Comparison of ENCODE assay signal across 9 mouse cellular contexts in genomic region chr4:62727541-62728303, GRCm38 (mm10).
A peak's percentile ranks its signal among the peaks of the same experiment; 100 is the strongest.
DNase-seq lines count a peak whose midpoint lies in the region; ATAC-seq and TF ChIP-seq lines count a peak whose summit lies in the region.
"Had no signal": no experiment of that assay in that cellular context is flagged by ENCODE, and none has a peak within 500 bp of the region (broad histone marks: within the 10 kb centered on the region; RNA-seq: fewer than 3 reads in every experiment).

No protein-coding gene starts in this region.

- H3K4me3 ChIP-seq in liver, adult 2 months (ENCODE audit: insufficient read depth, low read depth, low read length): no peak overlapping the region
- no peak overlapping the region for H3K4me3 ChIP-seq in neural tube, embryonic 14.5 days (ENCODE audit: low read depth, low read length)
- no peak overlapping the region for H3K4me3 ChIP-seq in thymus, adult 2 months (ENCODE audit: control insufficient read depth, insufficient read depth, low read length)
- H3K4me3 ChIP-seq: liver, embryonic 13.5 days had no signal

- WGBS in liver, adult 2 months: 87% methylated on average over 20 of the region's 20 CpGs
- WGBS in neural tube, embryonic 14.5 days: 62% methylated on average over 20 of the region's 20 CpGs
- 95% methylated on average over 20 of the region's 20 CpGs for WGBS in thymus, adult 2 months

- peaks cover 25% of the 10 kb centered on the region for H3K4me1 ChIP-seq in liver, adult 2 months (ENCODE audit: control insufficient read depth, insufficient read depth, low read length)
- no peaks in the 10 kb centered on the region for H3K4me1 ChIP-seq in neural tube, embryonic 14.5 days (ENCODE audit: control insufficient read depth, insufficient read depth, low read length)
- H3K4me1 ChIP-seq in thymus, adult 2 months (replicated peaks; ENCODE audit: control insufficient read depth, insufficient read depth, low read length): no peaks in the 10 kb centered on the region
- H3K4me1 ChIP-seq: liver, embryonic 13.5 days had no signal

- TF ChIP-seq POLR2A in liver, adult 2 months (IDR thresholded peaks at IDR 0.05; ENCODE audit: extremely low read depth, insufficient read depth, low read length): no peak
- no peak for TF ChIP-seq POLR2A in brain, embryonic 14.5 days (IDR thresholded peaks at IDR 0.05; ENCODE audit: borderline replicate concordance, extremely low read depth, insufficient read depth, insufficient read length, poor library complexity, severe bottlenecking)
- TF ChIP-seq POLR2A in thymus, adult 2 months (IDR thresholded peaks at IDR 0.05; ENCODE audit: control insufficient read depth, extremely low read depth, insufficient read depth, low read length, poor library complexity): no peak

- peak; percentile 65; the same call in 1 of the 2 replicates for ATAC-seq in neural tube, embryonic 14.5 days (ENCODE audit: low read depth)
- ATAC-seq in megakaryocyte progenitor cell, adult 5-6 weeks (replicated peaks; ENCODE audit: poor library complexity): no peak
- no peak for ATAC-seq in activated CD4-positive, CD25-positive, alpha-beta regulatory T cell, adult 4 months

- no peaks in the 10 kb centered on the region for H3K36me3 ChIP-seq in liver, adult 2 months (ENCODE audit: control insufficient read depth, insufficient read depth, low read length)
- H3K36me3 ChIP-seq in neural tube, embryonic 14.5 days (ENCODE audit: control insufficient read depth, insufficient read depth, low read length): no peaks in the 10 kb centered on the region
- H3K36me3 ChIP-seq in thymus, adult 2 months (ENCODE audit: control insufficient read depth, insufficient read depth, low read length): no peaks in the 10 kb centered on the region
- H3K36me3 ChIP-seq: liver, embryonic 13.5 days had no signal

- no peaks in the 10 kb centered on the region for H3K9me3 ChIP-seq in neural tube, embryonic 14.5 days (ENCODE audit: control insufficient read depth, low read length)
- H3K9me3 ChIP-seq: liver, embryonic 13.5 days had no signal

- peak; percentile 56 for TF ChIP-seq CTCF in liver, adult 2 months (IDR thresholded peaks at IDR 0.05; ENCODE audit: low read depth, low read length)
- TF ChIP-seq CTCF in brain, embryonic 14.5 days (IDR thresholded peaks at IDR 0.05; ENCODE audit: borderline replicate concordance, extremely low read depth, insufficient read depth, insufficient read length): peak; percentile 17; the same call in 1 of the 2 replicates
- no peak for TF ChIP-seq CTCF in thymus, adult 2 months (IDR thresholded peaks at IDR 0.05; ENCODE audit: borderline replicate concordance, control insufficient read depth, extremely low read depth, insufficient read depth, low read length, poor library complexity)

- DNase-seq in liver, adult 2 months (ENCODE audit: extremely low read depth, low read depth, low spot score): no peak
- no peak for DNase-seq in liver
- DNase-seq in brain, embryonic 14.5 days (ENCODE audit: low read depth): no peak
- DNase-seq in gastrocnemius, postnatal 10 days: peak; percentile 66
- no peak for DNase-seq in thymus, adult 2 months
- DNase-seq: liver, embryonic 13.5 days had no signal

- H3K27me3 ChIP-seq in liver, adult 2 months (ENCODE audit: control insufficient read depth, insufficient read depth, low read length): no peaks in the 10 kb centered on the region
- no peaks in the 10 kb centered on the region for H3K27me3 ChIP-seq in neural tube, embryonic 14.5 days (ENCODE audit: control insufficient read depth, insufficient read depth, low read length)
- H3K27me3 ChIP-seq in thymus, adult 2 months (ENCODE audit: control insufficient read depth, insufficient read depth, low read length): no peaks in the 10 kb centered on the region
- H3K27me3 ChIP-seq: liver, embryonic 13.5 days had no signal

- H3K4me2 ChIP-seq in neural tube, embryonic 14.5 days (ENCODE audit: low read depth, low read length): no peak overlapping the region
- H3K4me2 ChIP-seq: liver, embryonic 13.5 days had no signal

- no peaks in the 10 kb centered on the region for H3K79me2 ChIP-seq in liver, adult 2 months (ENCODE audit: control insufficient read depth, insufficient read depth, low read length)

- no peak overlapping the region for H3K9ac ChIP-seq in liver, adult 2 months (ENCODE audit: low read depth, low read length)
- no peak overlapping the region for H3K9ac ChIP-seq in neural tube, embryonic 14.5 days (replicated peaks; ENCODE audit: low read depth, low read length)
- H3K9ac ChIP-seq: liver, embryonic 13.5 days had no signal

- no peak overlapping the region for H3K27ac ChIP-seq in liver, adult 2 months (replicated peaks; ENCODE audit: insufficient read depth, low read depth, low read length)
- H3K27ac ChIP-seq in neural tube, embryonic 14.5 days (ENCODE audit: low read depth, low read length): no peak overlapping the region
- no peak overlapping the region for H3K27ac ChIP-seq in thymus, adult 2 months (ENCODE audit: control insufficient read depth, insufficient read depth, low read length)
- H3K27ac ChIP-seq: liver, embryonic 13.5 days had no signal
